Mouse (Mus musculus) embryonic facial prominence, embryonic 14.5 days (tissue): ENCODE data around the gene Slc12a8. TPM values are rescaled to one million over a fixed set of nuclear protein-coding genes. Genes with fewer than 3 reads are reported as not detected.

ENCODE experiments used
- ATAC-seq: fragments of 200-750 bp; cut with Nextera tagmentation; 2 replicates; pipeline ENCODE4 v1.8.0; 2017; ENCODE audit warnings: low read depth, moderate number of reproducible peaks, moderate TSS enrichment
- DNase-seq: peaks from one replicate; pipeline ENCODE4 v3.0.0-alpha.2; 2015; ENCODE audit warnings: low spot score
- H3K27ac ChIP-seq: fragments of 300-500 bp; sonication (generic); replicated peaks from 2 replicates; pipeline ENCODE4 v1.5.1; 2014; ENCODE audit warnings: low read depth, mild to moderate bottlenecking, low read length, moderate library complexity
- H3K27me3 ChIP-seq: fragments of 300-500 bp; sonication (generic); replicated peaks from 2 replicates; pipeline ENCODE4 v1.6.1; 2014; ENCODE audit warnings: low read length; ENCODE audit not compliant: control insufficient read depth, insufficient read depth
- H3K36me3 ChIP-seq: fragments of 300-500 bp; sonication (generic); 2 replicates; pipeline ENCODE4 v1.6.1; 2014; ENCODE audit warnings: low read length, mixed read lengths; ENCODE audit not compliant: control insufficient read depth, insufficient read depth
- H3K4me1 ChIP-seq: fragments of 300-500 bp; sonication (generic); 2 replicates; pipeline ENCODE4 v1.6.1; 2014; ENCODE audit warnings: antibody characterized with exemption, low read length; ENCODE audit not compliant: control insufficient read depth, insufficient read depth
- H3K4me2 ChIP-seq: fragments of 300-500 bp; sonication (generic); 2 replicates; pipeline ENCODE4 v1.6.1; 2014; ENCODE audit warnings: low read depth, mild to moderate bottlenecking, low read length, moderate library complexity, mixed read lengths
- H3K4me3 ChIP-seq: fragments of 300-500 bp; sonication (generic); 2 replicates; pipeline ENCODE4 v1.5.1; 2014; ENCODE audit warnings: low read depth, mild to moderate bottlenecking, low read length
- H3K9ac ChIP-seq: fragments of 300-500 bp; sonication (generic); 2 replicates; pipeline ENCODE4 v1.6.1; 2014; ENCODE audit warnings: low read depth, mild to moderate bottlenecking, low read length, moderate library complexity, mixed read lengths
- H3K9me3 ChIP-seq: fragments of 300-500 bp; sonication (generic); 2 replicates; pipeline ENCODE4 v1.6.1; 2016; ENCODE audit warnings: low read length; ENCODE audit not compliant: control insufficient read depth
- WGBS: fragments of 180-500 bp; shearing (Covaris S2); extraction: QIAGEN DNeasy Blood & Tissue Kit; methylation state at CpG from one replicate; pipeline ENCODE4 v1.1.7; 2014; 5-methylcytosine and 5-hydroxymethylcytosine counted together
- polyA plus RNA-seq: library from polyadenylated mRNA; unstranded; fragments of >200 nt; fragmentation: Nextera tagmentation; extraction: Ambion mirVana; gene quantifications from 2 replicates; pipeline ENCODE4 v1.2.1, GENCODE M21; 2014

The Slc12a8 gene
- polyA plus RNA-seq, 1 experiment from 2014 or later, result 1.0 TPM

- no peak overlapping the region for H3K4me2 ChIP-seq
- peaks cover 7% of the 10 kb centered on the region; the same call in 1 of the 2 replicates for H3K4me1 ChIP-seq
- H3K36me3 ChIP-seq, result no peaks in the 10 kb centered on the region
- no peak overlapping the region for H3K4me3 ChIP-seq
- no peak for ATAC-seq
- H3K27me3 ChIP-seq, result no peaks in the 10 kb centered on the region
- WGBS, result 80% methylated on average over 12 of the region's 12 CpGs
- DNase-seq, result no peak
- H3K9me3 ChIP-seq, result no peaks in the 10 kb centered on the region
- H3K9ac ChIP-seq, result no peak overlapping the region
- no peak overlapping the region for H3K27ac ChIP-seq
These were observed 41.0 kb downstream of the Slc12a8 start for GRCm38 (mm10) chr16:33558121-33558520.

GRCm38 (mm10) chr16:33560281-33560680 is 43.2 kb downstream of the Slc12a8 start:
- Histone ChIP-seq H3K4me3 (no peak overlapping the region), H3K4me1 (peaks cover 8% of the 10 kb centered on the region; the same call in 1 of the 2 replicates), H3K4me2 (no peak overlapping the region), H3K9me3 (no peaks in the 10 kb centered on the region), H3K9ac (no peak overlapping the region), H3K27ac (no peak overlapping the region), H3K36me3 (no peaks in the 10 kb centered on the region), H3K27me3 (no peaks in the 10 kb centered on the region)
- ATAC-seq (peak; percentile 84), DNase-seq (peak; percentile 86)
- WGBS, result 6% methylated on average over 5 of the region's 6 CpGs

- DNase-seq (no peak), ATAC-seq (no peak)
- 81% methylated on average over 12 of the region's 12 CpGs for WGBS
These were observed 44.3 kb downstream of the Slc12a8 start for GRCm38 (mm10) chr16:33561308-33562009.

GRCm38 (mm10) chr16:33562874-33563537 is 45.9 kb downstream of the Slc12a8 start:
- ATAC-seq, result peak; percentile 30

More at GRCm38 (mm10) chr16:33561308-33562009, 44.3 kb downstream of the Slc12a8 start:
- Histone ChIP-seq H3K4me3 (no peak overlapping the region), H3K27me3 (no peaks in the 10 kb centered on the region), H3K4me2 (no peak overlapping the region), H3K4me1 (peaks cover 8% of the 10 kb centered on the region; the same call in 1 of the 2 replicates), H3K36me3 (no peaks in the 10 kb centered on the region), H3K9ac (no peak overlapping the region), H3K27ac (no peak overlapping the region), H3K9me3 (no peaks in the 10 kb centered on the region)

GRCm38 (mm10) chr16:33563538-33564013 is 46.4 kb downstream of the Slc12a8 start:
- ATAC-seq, result peak; percentile 55; the same call in 1 of the 2 replicates
- 59% methylated on average over 5 of the region's 5 CpGs for WGBS
- no peaks in the 10 kb centered on the region for H3K36me3 ChIP-seq
- DNase-seq, result peak; percentile 74
- peak overlapping the region; percentile 19; the same call in 1 of the 2 replicates for H3K27ac ChIP-seq
- no peaks in the 10 kb centered on the region for H3K27me3 ChIP-seq
- peaks cover 8% of the 10 kb centered on the region; the same call in 1 of the 2 replicates for H3K4me1 ChIP-seq
- no peak overlapping the region for H3K4me3 ChIP-seq
- no peak overlapping the region for H3K4me2 ChIP-seq
- H3K9me3 ChIP-seq, result no peaks in the 10 kb centered on the region
- H3K9ac ChIP-seq, result no peak overlapping the region

More at GRCm38 (mm10) chr16:33562874-33563537, 45.9 kb downstream of the Slc12a8 start:
- H3K36me3 ChIP-seq, result no peaks in the 10 kb centered on the region
- peaks cover 8% of the 10 kb centered on the region; the same call in 1 of the 2 replicates for H3K4me1 ChIP-seq
- no peaks in the 10 kb centered on the region for H3K27me3 ChIP-seq
- H3K4me2 ChIP-seq, result no peak overlapping the region
- H3K9ac ChIP-seq, result no peak overlapping the region
- peak overlapping the region; percentile 19; the same call in 1 of the 2 replicates for H3K27ac ChIP-seq
- H3K4me3 ChIP-seq, result no peak overlapping the region
- no peak for DNase-seq
- WGBS, result 59% methylated on average over 12 of the region's 12 CpGs
- H3K9me3 ChIP-seq, result no peaks in the 10 kb centered on the region

- ATAC-seq (no peak), DNase-seq (no peak)
- 88% methylated on average over 10 of the region's 10 CpGs for WGBS
These were observed 49.3 kb downstream of the Slc12a8 start for GRCm38 (mm10) chr16:33566467-33566866.

GRCm38 (mm10) chr16:33567736-33568135 is 50.6 kb downstream of the Slc12a8 start:
- no peak overlapping the region for H3K4me3 ChIP-seq
- no peak overlapping the region for H3K9ac ChIP-seq
- H3K27me3 ChIP-seq, result no peaks in the 10 kb centered on the region
- no peak for DNase-seq
- no peak overlapping the region for H3K27ac ChIP-seq
- H3K4me2 ChIP-seq, result no peak overlapping the region
- 62% methylated on average over 4 of the region's 4 CpGs for WGBS
- no peaks in the 10 kb centered on the region for H3K36me3 ChIP-seq
- H3K9me3 ChIP-seq, result no peaks in the 10 kb centered on the region
- peaks cover 5% of the 10 kb centered on the region; the same call in 1 of the 2 replicates for H3K4me1 ChIP-seq
- no peak for ATAC-seq

More at GRCm38 (mm10) chr16:33566467-33566866, 49.3 kb downstream of the Slc12a8 start:
- Histone ChIP-seq H3K36me3 (no peaks in the 10 kb centered on the region), H3K27ac (no peak overlapping the region), H3K9me3 (no peaks in the 10 kb centered on the region), H3K27me3 (no peaks in the 10 kb centered on the region), H3K4me3 (no peak overlapping the region), H3K4me1 (peaks cover 8% of the 10 kb centered on the region; the same call in 1 of the 2 replicates), H3K9ac (no peak overlapping the region), H3K4me2 (no peak overlapping the region)

- no peak overlapping the region for H3K4me3 ChIP-seq
- WGBS, result 81% methylated on average over 12 of the region's 12 CpGs
- no peaks in the 10 kb centered on the region for H3K4me1 ChIP-seq
- no peaks in the 10 kb centered on the region for H3K27me3 ChIP-seq
- no peak overlapping the region for H3K4me2 ChIP-seq
- no peak for DNase-seq
- H3K27ac ChIP-seq, result no peak overlapping the region
- no peak for ATAC-seq
- H3K9ac ChIP-seq, result no peak overlapping the region
- no peaks in the 10 kb centered on the region for H3K36me3 ChIP-seq
- H3K9me3 ChIP-seq, result no peaks in the 10 kb centered on the region
These were observed 51.3 kb downstream of the Slc12a8 start for GRCm38 (mm10) chr16:33568269-33569016.
